Mouse (Mus musculus): ENCODE data around the gene Dcp1a. TPM values are rescaled to one million over a fixed set of nuclear protein-coding genes. Genes with fewer than 3 reads are reported as not detected.

Dcp1a gene
- polyA plus RNA-seq, 1 experiment: 20.8 TPM

DNA sequence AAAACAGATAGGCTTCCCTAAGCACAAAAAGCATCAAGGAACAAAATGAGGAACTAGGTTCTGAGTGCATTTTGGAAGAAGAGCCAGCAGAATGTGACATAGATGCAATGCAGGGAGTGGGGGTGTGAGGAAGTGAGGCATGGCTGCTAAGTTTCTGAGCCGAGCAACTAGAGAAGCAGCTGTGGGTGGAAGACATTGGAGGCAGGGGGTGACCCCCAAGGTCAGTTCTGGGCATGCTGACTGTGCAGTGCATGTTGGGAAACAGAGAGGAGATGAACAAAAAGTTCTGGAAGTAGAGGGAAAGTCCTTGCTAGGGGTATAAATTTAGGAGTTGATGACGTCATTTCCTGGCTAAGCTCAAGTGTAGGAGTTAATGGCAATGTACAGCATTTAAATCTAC is 21.4 kb upstream of the Dcp1a start:
- WGBS: 71% methylated on average over 2 of the region's 2 CpGs
- no peak for DNase-seq

DNA sequence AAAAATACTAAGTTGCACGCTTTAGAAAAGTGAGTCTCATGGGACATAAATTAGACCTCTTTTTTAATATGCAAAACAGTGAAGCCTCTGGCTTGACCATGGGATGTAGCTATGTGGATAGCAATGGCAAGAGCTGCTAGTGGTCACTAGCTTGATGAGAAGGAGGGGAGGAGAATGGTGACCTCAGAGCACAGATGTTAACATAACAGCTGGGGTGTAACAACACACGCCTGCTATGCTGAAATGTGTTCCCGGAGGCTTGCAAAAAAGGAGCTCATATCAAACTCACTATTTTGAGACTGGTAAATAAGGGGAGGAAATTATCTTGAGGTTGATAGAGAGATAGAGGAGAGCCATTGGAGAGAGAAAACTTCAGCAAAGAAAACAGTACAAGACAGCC is 20.5 kb upstream of the Dcp1a start:
- WGBS: 87% methylated on average over 3 of the region's 3 CpGs
- Histone ChIP-seq H3K27me3 (ENCODE audit: control insufficient read depth, insufficient read depth, low read length) (no peaks in the 10 kb centered on the region), H3K4me3 (replicated peaks; ENCODE audit: insufficient read depth, low read depth, low read length) (no peak overlapping the region), H3K27ac (ENCODE audit: insufficient read depth, low read length) (no peak overlapping the region), H3K4me1 (ENCODE audit: control insufficient read depth, insufficient read depth, low read length) (peaks cover 2% of the 10 kb centered on the region; the same call in 1 of the 2 replicates)
- TF ChIP-seq CTCF (IDR thresholded peaks at IDR 0.05; ENCODE audit: borderline replicate concordance, insufficient read depth, low read depth, low read length) (no peak), POLR2A (IDR thresholded peaks at IDR 0.05; ENCODE audit: borderline replicate concordance, insufficient read depth, low read length) (no peak)
- no peak for DNase-seq

More for the DNA sequence above, 21.4 kb upstream of the Dcp1a start:
- Histone ChIP-seq H3K27ac (ENCODE audit: insufficient read depth, low read length) (no peak overlapping the region), H3K4me3 (replicated peaks; ENCODE audit: insufficient read depth, low read depth, low read length) (no peak overlapping the region), H3K4me1 (ENCODE audit: control insufficient read depth, insufficient read depth, low read length) (peaks cover 2% of the 10 kb centered on the region; the same call in 1 of the 2 replicates), H3K27me3 (ENCODE audit: control insufficient read depth, insufficient read depth, low read length) (no peaks in the 10 kb centered on the region)
- no peak for TF ChIP-seq CTCF (IDR thresholded peaks at IDR 0.05; ENCODE audit: borderline replicate concordance, insufficient read depth, low read depth, low read length)
- no peak for TF ChIP-seq POLR2A (IDR thresholded peaks at IDR 0.05; ENCODE audit: borderline replicate concordance, insufficient read depth, low read length)

DNA sequence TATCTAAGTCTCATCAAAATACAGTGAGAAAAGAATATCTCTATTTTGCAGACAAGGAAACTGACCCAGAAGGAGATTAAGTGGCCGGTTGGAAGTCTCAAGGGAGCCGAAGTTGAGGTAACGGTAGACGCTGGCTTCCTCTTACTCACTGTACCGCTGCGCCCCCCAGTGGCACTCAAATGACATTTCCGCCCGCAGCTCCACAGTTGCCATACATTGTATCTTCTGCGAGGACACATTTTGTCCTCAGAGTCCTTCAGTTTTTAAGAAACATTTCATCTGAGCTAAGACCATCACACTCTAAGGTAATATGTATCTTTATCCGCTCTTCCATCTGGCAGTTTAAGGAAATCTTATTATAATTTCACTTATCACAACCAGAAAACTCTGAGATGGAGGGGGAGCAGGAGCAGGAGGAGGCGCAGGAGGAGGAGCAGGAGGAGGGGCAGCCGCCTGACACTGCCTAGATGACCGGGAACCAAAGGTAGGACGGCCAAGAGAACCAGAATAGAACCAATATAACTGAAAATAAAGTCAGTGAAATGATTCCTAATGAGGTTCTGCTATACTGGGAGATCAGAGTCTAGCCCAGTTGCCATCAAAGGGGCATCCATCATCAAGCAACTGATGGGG is 19.3 kb upstream of the Dcp1a start:
- no peak overlapping the region for H3K4me3 ChIP-seq (replicated peaks; ENCODE audit: insufficient read depth, low read depth, low read length)
- no peak for TF ChIP-seq POLR2A (IDR thresholded peaks at IDR 0.05; ENCODE audit: borderline replicate concordance, insufficient read depth, low read length)
- peak; percentile 89 for TF ChIP-seq CTCF (IDR thresholded peaks at IDR 0.05; ENCODE audit: borderline replicate concordance, insufficient read depth, low read depth, low read length)
- DNase-seq: peak; percentile 72 to 75
- H3K27me3 ChIP-seq (ENCODE audit: control insufficient read depth, insufficient read depth, low read length): no peaks in the 10 kb centered on the region
- peaks cover 2% of the 10 kb centered on the region; the same call in 1 of the 2 replicates for H3K4me1 ChIP-seq (ENCODE audit: control insufficient read depth, insufficient read depth, low read length)
- 7% methylated on average over 14 of the region's 14 CpGs for WGBS
- H3K27ac ChIP-seq (ENCODE audit: insufficient read depth, low read length): no peak overlapping the region

DNA sequence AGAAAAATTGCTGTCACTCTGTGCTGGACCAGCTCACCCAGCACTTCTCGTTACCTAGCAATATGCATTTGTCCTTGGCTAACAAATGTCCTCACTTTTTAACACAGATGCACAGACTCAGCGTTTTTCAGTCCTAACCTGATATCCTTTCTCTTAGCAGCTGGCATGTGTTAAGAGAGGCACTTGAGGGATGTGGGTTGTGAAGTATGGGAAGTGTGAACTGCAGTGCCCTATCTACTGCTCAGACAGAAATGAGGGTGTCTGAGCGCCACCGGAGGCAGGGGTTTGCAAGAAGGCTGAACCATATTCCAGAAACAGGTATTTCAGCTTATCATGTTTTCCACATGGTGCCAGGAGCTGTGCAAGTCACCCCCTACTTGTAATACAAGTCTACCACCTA is 16.0 kb upstream of the Dcp1a start:
- Histone ChIP-seq H3K4me1 (ENCODE audit: control insufficient read depth, insufficient read depth, low read length) (no peaks in the 10 kb centered on the region), H3K27ac (ENCODE audit: insufficient read depth, low read length) (no peak overlapping the region), H3K27me3 (ENCODE audit: control insufficient read depth, insufficient read depth, low read length) (no peaks in the 10 kb centered on the region), H3K4me3 (replicated peaks; ENCODE audit: insufficient read depth, low read depth, low read length) (no peak overlapping the region)
- 79% methylated on average over 4 of the region's 4 CpGs for WGBS
- DNase-seq: no peak
- TF ChIP-seq CTCF (IDR thresholded peaks at IDR 0.05; ENCODE audit: borderline replicate concordance, insufficient read depth, low read depth, low read length) (no peak), POLR2A (IDR thresholded peaks at IDR 0.05; ENCODE audit: borderline replicate concordance, insufficient read depth, low read length) (no peak)

DNA sequence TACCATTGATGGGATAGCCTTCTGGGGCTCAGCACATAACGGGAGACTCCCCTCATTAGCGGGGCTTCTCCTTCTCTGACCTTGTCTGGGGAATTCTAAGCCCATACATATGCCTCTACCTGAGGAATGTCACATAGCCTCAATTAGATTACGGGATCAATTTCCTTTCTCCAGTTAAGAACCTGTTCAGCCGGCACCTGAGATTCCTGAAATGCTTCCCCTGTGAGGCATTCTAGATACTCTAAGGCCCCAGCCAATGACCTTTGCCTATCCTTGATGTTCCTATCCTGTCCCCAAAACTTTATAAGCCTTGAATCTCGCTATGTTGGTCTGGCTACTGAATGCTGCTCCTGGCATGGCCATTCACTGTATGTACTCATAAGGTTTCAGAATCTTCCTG is 5.7 kb upstream of the Dcp1a start:
- DNase-seq: no peak
- Histone ChIP-seq H3K4me3 (replicated peaks; ENCODE audit: insufficient read depth, low read depth, low read length) (no peak overlapping the region), H3K27me3 (ENCODE audit: control insufficient read depth, insufficient read depth, low read length) (no peaks in the 10 kb centered on the region), H3K4me1 (ENCODE audit: control insufficient read depth, insufficient read depth, low read length) (no peaks in the 10 kb centered on the region), H3K27ac (ENCODE audit: insufficient read depth, low read length) (no peak overlapping the region)
- no peak for TF ChIP-seq CTCF (IDR thresholded peaks at IDR 0.05; ENCODE audit: borderline replicate concordance, insufficient read depth, low read depth, low read length)
- no peak for TF ChIP-seq POLR2A (IDR thresholded peaks at IDR 0.05; ENCODE audit: borderline replicate concordance, insufficient read depth, low read length)
- WGBS: 82% methylated on average over 5 of the region's 5 CpGs

DNA sequence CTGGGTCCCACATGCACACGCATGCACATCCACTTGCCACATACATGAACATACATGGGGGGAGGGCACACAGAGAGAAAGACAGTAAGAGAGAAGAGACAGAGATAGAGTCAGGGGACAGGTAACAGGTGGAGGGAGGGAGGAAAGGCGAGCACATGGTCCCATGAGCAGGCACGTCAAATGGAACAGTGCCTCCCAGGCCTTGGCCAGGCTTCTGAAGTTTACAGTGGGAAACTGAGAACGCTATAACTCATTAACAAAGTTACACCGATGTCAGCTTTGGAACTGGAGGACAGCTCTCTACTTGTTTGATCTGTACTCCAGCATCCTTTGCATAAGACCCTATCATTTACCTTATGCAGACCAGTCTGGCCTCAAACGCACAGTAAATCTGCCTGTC is 4.9 kb upstream of the Dcp1a start:
- 79% methylated on average over 6 of the region's 6 CpGs for WGBS
- no peak for DNase-seq
- no peak for TF ChIP-seq POLR2A (IDR thresholded peaks at IDR 0.05; ENCODE audit: borderline replicate concordance, insufficient read depth, low read length)
- TF ChIP-seq CTCF (IDR thresholded peaks at IDR 0.05; ENCODE audit: borderline replicate concordance, insufficient read depth, low read depth, low read length): no peak
- Histone ChIP-seq H3K4me1 (ENCODE audit: control insufficient read depth, insufficient read depth, low read length) (no peaks in the 10 kb centered on the region), H3K27ac (ENCODE audit: insufficient read depth, low read length) (no peak overlapping the region), H3K27me3 (ENCODE audit: control insufficient read depth, insufficient read depth, low read length) (no peaks in the 10 kb centered on the region), H3K4me3 (replicated peaks; ENCODE audit: insufficient read depth, low read depth, low read length) (no peak overlapping the region)

DNA sequence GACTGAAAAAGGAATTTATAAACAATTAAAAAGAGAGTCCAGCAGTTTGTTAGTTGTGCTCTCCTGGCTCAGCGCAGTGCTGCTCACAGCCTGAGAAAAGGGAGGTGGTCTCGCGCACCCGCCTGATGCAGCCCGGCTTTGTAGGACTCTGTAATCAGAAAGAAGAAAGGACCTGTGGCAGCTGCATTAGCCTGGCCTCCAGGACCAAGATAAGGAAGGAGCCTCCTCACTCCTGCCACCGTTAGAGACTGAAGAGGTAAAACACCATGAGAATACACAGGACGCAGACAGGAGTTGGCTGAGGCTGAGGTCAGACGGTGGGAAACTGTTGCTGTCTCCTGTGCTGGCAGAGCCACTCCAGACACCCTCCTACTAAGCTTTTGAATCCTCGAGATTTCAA is 12.0 kb downstream of the Dcp1a start, which contains the start of gene Cacna1d:
Gene Cacna1d, minus strand, starts transcription at position 114 of the 400 bp plus-strand sequence.
- no peak within 1 kb of the TSS for H3K4me3 ChIP-seq (replicated peaks; ENCODE audit: insufficient read depth, low read depth, low read length)
- TF ChIP-seq POLR2A (IDR thresholded peaks at IDR 0.05; ENCODE audit: borderline replicate concordance, insufficient read depth, low read length) (no peak), CTCF (IDR thresholded peaks at IDR 0.05; ENCODE audit: borderline replicate concordance, insufficient read depth, low read depth, low read length) (no peak)
- H3K4me1 ChIP-seq (ENCODE audit: control insufficient read depth, insufficient read depth, low read length): peaks cover 4% of the 10 kb centered on the region; the same call in 1 of the 2 replicates
- WGBS: 71% methylated on average over 9 of the region's 9 CpGs
- no peak for DNase-seq
- H3K27me3 ChIP-seq (ENCODE audit: control insufficient read depth, insufficient read depth, low read length): no peaks in the 10 kb centered on the region
- H3K27ac ChIP-seq (ENCODE audit: insufficient read depth, low read length): no peak within 1 kb of the TSS

DNA sequence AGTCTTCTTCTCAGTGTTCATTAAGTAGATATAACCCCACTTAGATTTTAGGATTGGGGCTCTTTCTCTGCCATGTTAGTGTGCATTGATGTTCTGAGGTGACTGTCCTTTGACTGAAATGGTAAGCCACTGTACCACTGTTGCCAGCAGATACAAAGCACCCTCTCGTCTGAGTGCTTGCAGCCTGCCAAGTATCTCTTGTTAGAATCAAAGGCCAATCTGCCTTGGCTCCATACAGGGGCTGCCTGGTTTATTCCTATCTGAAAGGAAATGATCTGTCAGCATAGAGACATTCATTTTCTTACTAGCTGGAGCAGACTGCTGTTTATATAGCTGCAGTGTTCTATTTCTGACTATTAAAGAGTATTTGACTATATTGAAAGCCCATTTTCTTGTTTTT is 13.9 kb downstream of the Dcp1a start:
- WGBS: 18% methylated on average over 1 of the region's 1 CpGs
- no peak overlapping the region for H3K4me3 ChIP-seq (replicated peaks; ENCODE audit: insufficient read depth, low read depth, low read length)
- H3K27ac ChIP-seq (ENCODE audit: insufficient read depth, low read length): no peak overlapping the region
- H3K27me3 ChIP-seq (ENCODE audit: control insufficient read depth, insufficient read depth, low read length): no peaks in the 10 kb centered on the region
- no peak for TF ChIP-seq POLR2A (IDR thresholded peaks at IDR 0.05; ENCODE audit: borderline replicate concordance, insufficient read depth, low read length)
- no peak for TF ChIP-seq CTCF (IDR thresholded peaks at IDR 0.05; ENCODE audit: borderline replicate concordance, insufficient read depth, low read depth, low read length)
- DNase-seq: no peak
- H3K4me1 ChIP-seq (ENCODE audit: control insufficient read depth, insufficient read depth, low read length): peaks cover 4% of the 10 kb centered on the region; the same call in 1 of the 2 replicates

All from cerebellum, adult 2 months (tissue).